Mouse (Mus musculus): ENCODE results near the gene Usp6nl.

Gene Usp6nl

GRCm38 (mm10) chr2:6479620-6480019 lies 157.2 kb downstream of the Usp6nl start:
- DNase-seq, result no peak

GRCm38 (mm10) chr2:6481966-6482365 lies 159.5 kb downstream of the Usp6nl start:
- DNase-seq, result no peak

DNA sequence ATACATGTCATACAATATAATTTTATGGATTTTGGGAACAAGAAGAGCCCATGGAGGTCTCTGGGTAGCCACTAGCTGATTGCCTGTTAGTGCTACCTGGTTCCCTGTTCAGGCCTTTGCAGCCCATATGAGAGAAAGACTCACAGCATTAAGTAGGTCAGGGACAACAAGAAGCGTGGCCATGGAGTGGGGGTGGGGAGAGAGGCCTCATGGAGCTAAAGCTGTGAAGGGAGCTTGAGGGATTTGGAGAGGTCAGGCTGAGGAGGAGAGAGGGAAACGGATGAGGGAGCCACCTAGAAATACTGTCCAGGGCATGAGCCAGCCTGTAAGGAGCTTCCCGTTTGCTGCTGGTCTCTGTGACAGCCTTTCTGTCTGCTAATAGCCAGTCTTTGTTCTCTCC lies 159.9 kb downstream of the Usp6nl start:
- DNase-seq, result no peak

DNA sequence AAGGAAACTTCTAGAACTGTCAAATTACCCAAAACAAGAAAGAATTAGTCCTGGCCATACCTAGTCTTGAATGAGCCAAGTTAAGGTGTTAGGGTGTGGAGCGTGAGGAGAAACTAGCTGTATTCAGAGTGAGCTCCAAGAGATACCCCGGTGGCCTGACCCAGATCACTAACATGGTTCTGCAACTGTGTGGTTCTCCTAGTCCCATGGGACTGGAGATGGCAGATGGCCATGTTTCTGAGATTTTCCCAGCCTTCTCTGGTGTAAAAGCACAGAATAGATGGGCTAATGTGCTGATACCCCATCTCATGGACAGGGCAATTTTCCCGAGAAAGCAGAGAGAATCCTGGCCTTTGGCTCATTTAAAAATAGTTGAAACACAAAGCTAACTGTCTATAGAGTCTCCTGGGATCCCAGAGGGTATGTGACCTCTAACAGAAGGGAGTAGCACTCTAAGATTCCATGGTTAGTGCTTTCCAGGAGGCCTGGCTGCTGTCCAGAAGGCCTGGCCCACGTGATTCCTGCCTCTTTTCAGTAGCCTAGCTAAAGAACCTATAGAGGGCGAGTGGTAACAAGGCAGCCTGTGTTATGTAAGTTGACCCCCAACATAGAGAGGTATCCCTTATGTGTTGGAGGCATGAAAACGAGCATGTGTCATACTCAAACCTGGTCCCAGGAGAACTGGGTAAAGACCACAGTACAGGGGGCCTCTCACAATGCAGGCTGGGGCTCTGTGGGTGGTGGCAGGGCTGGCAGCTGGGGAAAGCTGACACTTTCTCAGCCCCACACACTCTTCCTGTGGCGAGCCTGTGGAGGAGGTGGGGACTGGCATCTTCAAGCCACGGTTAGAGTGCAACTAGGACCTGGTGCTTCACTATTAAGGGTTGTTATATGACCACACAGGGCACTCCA lies 160.9 kb downstream of the Usp6nl start:
- DNase-seq, result no peak

DNA sequence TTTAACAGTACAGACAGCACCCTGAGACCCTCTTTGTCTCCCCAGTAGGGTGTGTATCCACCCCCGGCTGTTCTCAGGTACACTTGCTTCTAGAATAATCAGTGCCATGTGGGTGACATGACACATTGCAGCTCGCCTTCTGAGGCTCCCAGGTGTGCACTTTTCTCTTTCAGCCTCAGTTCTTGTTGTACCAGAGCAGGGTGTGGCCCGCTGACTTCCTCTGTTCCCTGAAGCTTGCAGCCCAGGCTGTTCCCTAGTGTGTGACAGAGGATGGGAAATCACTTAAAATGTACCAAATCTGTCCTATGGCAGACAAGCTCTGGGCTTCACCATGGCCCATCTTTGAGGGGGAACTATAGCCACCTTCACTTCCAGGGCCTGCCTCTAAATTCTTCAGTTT lies 161.7 kb downstream of the Usp6nl start:
- no peak for DNase-seq

DNA sequence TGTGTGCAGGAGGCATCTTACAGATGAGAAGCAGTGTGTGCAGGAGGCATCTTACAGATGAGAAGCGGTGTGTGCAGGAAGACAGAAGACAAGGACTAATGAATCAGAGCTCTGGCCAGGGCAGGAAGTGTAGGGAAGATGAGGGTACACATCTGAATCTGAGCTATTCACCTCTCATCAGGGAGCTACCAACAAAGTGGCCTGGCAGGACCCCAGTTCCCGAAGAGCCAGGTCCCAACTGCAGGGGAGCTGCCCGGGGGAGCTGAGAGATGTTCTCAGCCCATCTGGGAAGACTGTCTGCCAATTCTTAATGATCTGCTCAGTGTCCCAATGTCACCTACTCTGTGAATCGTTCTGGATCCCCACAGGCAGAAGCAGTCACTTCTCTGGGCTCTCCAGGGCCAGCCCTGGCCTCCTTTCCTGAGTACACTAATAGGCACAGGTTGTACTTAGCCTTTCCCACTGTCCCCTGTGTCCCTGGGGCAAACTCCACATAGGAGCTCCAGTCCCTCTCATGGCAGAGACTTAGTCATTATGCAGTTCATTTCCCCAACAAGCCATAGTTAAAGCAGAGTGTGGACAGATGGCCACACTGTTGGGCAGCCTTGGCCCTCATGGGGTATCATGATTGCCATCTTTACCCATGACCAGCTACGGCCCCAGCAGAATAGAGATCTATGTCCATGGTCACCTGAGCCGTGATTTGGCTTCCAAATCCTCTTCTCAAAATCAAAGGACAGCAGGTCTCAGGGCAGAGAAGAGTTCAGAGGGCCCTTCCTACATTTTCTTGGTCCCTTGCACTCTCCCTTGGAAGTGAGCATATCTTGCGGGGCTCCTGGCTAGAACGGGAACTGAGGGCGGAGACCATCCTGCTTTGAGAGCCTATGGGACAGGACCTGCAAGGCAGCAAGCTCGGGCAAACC lies 165.4 kb downstream of the Usp6nl start:
- peak; percentile 80 for DNase-seq

DNA sequence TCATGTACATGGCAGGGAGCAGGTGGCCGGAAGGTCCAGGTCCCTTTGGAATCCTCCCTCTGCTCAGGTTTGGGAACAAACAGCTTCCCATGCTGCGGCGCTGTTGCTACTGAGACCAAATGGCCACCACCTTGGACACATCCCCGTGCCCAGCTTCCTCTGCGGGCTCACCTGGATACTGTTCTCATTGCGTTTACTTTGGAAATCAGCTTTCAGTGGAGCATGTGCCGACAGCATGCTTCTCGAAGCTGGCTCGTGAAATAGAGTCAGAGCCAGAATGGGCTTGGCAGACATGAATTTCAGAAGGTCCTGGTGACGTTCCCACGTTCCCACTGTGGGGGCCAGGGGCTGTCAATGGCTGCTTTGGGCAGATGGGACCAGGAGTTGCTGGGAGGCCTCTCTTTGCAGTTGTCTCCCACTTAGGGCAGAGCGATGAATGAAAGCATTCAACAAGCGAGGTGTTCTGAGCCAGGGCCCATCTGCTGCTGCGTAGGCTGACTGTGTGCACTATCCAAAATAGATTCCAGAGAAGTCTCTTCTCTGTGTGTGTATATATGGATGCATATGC lies 166.1 kb downstream of the Usp6nl start:
- DNase-seq, result no peak

- no peak for DNase-seq
Measured at GRCm38 (mm10) chr2:6490076-6490475, 167.6 kb downstream of the Usp6nl start.

DNA sequence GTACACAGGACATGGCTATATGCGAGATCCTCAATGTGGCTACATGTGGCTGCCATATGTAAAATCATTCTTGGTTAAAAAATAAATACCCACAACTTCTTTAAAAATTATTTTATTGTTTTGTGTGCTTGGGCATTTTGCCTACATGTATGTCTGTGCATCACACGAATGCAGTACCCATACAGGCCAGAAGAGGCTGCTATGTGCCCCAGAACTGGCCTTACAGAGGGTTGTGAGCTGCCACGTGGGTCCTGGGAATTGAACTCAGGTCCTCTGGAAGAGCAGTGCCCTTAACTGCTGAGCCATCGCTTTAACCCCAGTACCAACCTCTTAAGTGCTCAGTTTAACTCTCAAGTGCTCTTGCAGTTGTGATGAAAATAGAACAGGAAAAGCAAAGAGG lies 168.4 kb downstream of the Usp6nl start:
- no peak for DNase-seq

DNA sequence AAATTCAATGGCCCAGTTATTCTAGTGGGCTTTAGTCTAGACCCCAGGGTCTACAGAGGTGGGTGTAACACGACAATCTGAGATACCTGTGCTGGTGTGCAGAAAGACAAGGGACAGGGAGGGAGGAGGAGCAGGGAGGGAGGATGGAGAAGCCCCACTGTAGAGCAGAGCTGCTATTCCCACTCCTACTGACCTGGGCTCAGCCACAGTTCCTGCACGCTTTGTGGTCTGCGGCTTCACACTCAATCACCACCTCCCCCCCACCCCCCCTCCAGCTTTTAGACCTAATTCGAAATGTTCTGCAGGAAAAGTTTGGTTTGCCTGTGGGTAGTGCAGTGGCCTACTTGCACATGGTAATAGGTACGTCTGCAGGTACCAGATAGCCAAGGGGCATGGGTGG lies 171.4 kb downstream of the Usp6nl start:
- DNase-seq, result no peak
